Mouse (Mus musculus) adrenal gland, adult 2 months (tissue): ENCODE data around the gene Rpl10-ps3. TPM values are rescaled to one million over a fixed set of nuclear protein-coding genes. Genes with fewer than 3 reads are reported as not detected.

ENCODE experiments used
- DNase-seq: peaks from one replicate; pipeline ENCODE4 v3.0.0; 2021
- polyA plus RNA-seq: library from polyadenylated mRNA; depleted of rRNA; stranded (reverse); fragments of >200 nt; gene quantifications from 2 replicates; pipeline ENCODE4 v1.2.3, GENCODE M21; 2012; rRNA removed
- total RNA-seq, 2 experiments: library from RNA; stranded (reverse); gene quantifications; 2 replicates each; pipeline ENCODE4 v1.2.3; 2021

Gene Rpl10-ps3
- total and polyA plus RNA-seq, 3 experiments = 7.3 to 1,247 (median 1,087) TPM

DNA sequence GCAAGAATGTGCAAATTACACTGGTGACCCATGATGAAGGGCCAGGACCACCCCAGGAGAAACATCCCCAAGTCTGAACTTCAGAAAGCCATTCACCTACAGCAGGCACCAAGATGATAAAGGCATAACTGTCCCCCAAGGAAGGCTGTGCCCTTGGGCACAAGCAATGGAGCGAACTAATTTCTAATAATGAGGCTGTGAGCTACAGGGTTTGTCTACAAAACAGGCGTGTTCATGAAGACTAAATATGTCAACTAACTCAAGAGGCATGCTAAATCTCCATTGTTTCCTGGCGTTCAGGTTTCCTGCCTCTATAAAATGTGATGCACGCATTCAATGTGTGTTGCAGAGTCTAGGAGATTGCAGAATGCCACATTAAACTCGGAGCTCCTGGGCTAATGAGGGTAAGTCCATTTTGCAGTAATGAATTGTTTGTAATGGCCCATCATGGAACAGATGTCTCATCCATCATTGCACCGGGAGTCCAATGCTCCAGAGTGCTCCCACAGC is 33.7 kb downstream of the Rpl10-ps3 start:
- no peak for DNase-seq

GRCm38 (mm10) chr9:50305666-50306402 is 38.9 kb downstream of the Rpl10-ps3 start:
- DNase-seq = no peak

DNA sequence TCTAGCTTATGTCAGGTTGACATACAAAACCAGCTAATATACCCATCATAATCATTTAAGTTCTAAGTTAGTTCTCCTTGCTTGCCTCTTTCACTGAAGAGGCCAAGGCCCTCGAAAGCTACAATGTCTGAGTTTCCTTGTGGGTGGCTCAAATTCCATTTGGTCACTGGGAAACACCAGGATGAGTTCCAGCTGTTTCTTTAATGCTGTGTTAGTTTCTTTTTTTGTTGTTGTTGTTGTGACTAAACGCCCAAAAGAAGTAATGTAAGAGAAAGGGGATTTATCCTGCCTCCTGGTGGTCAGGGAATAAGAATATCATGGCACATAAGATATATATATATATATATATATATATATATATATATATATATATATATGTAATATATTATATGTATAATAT is 39.7 kb downstream of the Rpl10-ps3 start:
- no peak for DNase-seq

GRCm38 (mm10) chr9:50304004-50304403 is 40.8 kb downstream of the Rpl10-ps3 start:
- no peak for DNase-seq

- no peak for DNase-seq
These were observed 43.0 kb downstream of the Rpl10-ps3 start for GRCm38 (mm10) chr9:50301722-50302121.

- no peak for DNase-seq
These were observed 46.4 kb downstream of the Rpl10-ps3 start for GRCm38 (mm10) chr9:50298389-50298788.

Other genes starting within 250 kb of the Rpl10-ps3 start
- gene Plet1, start 149.6 kb upstream of the Rpl10-ps3 start, total RNA-seq = under 1 TPM; 0.46 to 0.59 TPM
- 0.08 TPM in 1 of 2 replicates, not detected in the other for gene Plet1, start 149.6 kb upstream of the Rpl10-ps3 start, polyA plus RNA-seq
- 10 to 100 TPM; 59.5 to 72.8 TPM for gene Pts, start 183.8 kb upstream of the Rpl10-ps3 start, total RNA-seq
- gene Pts, start 183.8 kb upstream of the Rpl10-ps3 start, polyA plus RNA-seq = 22.7 and 26.8 TPM in 2 replicates
- gene Il18, start 209.9 kb upstream of the Rpl10-ps3 start, total RNA-seq = 1 to 10 TPM; 6.1 to 6.7 TPM
- 1.6 and 2.1 TPM in 2 replicates for gene Il18, start 209.9 kb upstream of the Rpl10-ps3 start, polyA plus RNA-seq
- gene Bco2, start 210.2 kb upstream of the Rpl10-ps3 start, total RNA-seq = 1 to 10 TPM; 4.5 to 5.0 TPM
- gene Bco2, start 210.2 kb upstream of the Rpl10-ps3 start, polyA plus RNA-seq = 0.10 and 0.16 TPM in 2 replicates
- gene Tex12, start 216.4 kb upstream of the Rpl10-ps3 start, total RNA-seq = not detected
- not detected in 2 replicates for gene Tex12, start 216.4 kb upstream of the Rpl10-ps3 start, polyA plus RNA-seq